Mouse (Mus musculus): ENCODE results near the gene Gcc1.

DNA sequence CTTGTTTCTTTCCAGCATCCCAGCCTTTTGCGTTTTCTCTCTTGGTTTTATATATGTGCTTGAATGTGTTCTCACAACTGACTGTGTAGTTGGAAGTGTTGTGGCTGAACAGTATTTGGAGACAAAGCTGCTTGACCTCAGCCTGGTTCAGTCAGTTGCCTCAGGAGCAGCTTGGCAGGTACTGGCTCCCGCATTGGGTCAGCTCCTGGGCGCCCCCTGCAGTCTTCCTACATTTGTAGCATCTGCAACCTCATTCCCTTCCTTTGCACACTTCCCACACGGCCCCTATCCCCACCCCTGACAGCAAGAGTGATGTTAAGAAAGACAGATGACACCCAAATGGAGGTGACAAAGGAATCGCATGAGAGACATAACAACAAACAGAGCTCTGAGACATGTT, 32.3 kb upstream of the Gcc1 start:
- TF ChIP-seq POLR2A (IDR thresholded peaks at IDR 0.05; ENCODE audit: low read depth, low read length) (no peak), CTCF (conservative IDR thresholded peaks at IDR 0.05; ENCODE audit: insufficient read depth, insufficient read length, low read depth, low read length) (peak; percentile 80)
